Mouse (Mus musculus) heart, adult 8-10 months (tissue): ENCODE results near the gene Slc25a10. TPM values are rescaled to one million over a fixed set of nuclear protein-coding genes. Genes with fewer than 3 reads are reported as not detected.

ENCODE experiments used
- DNase-seq: peaks from one replicate; pipeline ENCODE4 v3.0.0; 2022; ENCODE audit warnings: low spot score
- total RNA-seq, 4 experiments: library from RNA; stranded (reverse); gene quantifications; 2 replicates each; pipeline ENCODE4 v1.2.4; 2022

Slc25a10 gene
- total RNA-seq = 10 to 100 TPM; 13.7 to 19.4 (median 16.0) TPM

DNA sequence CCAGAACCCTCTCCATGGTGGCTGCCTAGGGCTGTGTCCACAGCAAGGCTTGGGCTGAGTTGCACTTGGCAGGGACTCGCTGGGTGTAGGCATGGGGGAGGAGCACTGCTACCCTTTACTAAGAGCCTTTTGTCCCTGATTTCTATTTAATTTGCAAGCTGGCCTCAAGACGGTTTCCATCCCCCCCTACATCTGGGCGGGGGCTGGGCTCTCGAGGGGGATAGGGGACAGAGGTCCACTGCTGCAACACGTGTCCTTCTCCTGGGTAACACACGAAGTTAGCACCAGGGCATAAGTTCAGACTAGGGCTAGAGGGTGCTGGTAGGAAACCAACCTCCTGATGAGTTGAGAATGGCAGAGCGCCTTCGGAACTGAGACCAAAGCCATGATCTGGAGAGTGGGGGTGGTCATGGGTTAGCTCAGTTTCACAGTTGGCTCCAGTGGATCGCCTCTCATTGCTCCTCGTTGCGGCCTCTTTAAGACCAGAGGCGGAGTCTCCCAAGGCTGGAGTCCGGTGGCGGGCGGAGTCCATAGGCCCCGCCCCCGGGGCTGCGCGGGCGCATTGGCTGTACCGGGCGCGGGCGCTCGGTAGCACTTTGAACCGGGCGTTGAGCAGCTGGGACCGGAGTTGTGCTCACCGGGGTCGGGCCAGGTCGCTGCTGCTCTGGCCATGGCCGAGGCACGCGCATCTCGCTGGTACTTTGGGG, at the start of gene Slc25a10:
Gene Slc25a10 (plus strand): TSS at position 524 of the 707 bp plus-strand sequence.
- DNase-seq = peak; percentile 90

DNA sequence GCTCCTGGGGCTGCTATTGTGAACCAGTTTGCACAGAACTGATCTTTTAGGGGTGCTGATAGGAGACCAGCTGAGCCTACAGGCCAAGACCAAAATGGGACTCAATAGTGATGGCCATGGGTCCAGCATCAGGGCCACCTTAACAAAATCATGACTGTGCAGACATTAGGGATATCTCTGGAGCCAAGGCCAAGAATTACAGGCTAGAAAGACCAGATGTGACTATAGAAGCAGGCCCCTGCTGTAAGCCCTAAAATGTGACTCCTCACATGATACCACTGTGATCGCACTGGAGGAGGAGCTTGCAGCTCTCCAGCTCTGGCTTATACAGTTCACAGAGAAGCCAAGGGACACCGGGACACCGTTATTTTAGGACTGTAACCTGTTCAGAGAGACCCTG, 49.3 kb upstream of the Slc25a10 start, which contains the start of gene Tspan10:
Gene Tspan10 (plus strand): TSS at position 301 of the 400 bp plus-strand sequence.
- no peak for DNase-seq

DNA sequence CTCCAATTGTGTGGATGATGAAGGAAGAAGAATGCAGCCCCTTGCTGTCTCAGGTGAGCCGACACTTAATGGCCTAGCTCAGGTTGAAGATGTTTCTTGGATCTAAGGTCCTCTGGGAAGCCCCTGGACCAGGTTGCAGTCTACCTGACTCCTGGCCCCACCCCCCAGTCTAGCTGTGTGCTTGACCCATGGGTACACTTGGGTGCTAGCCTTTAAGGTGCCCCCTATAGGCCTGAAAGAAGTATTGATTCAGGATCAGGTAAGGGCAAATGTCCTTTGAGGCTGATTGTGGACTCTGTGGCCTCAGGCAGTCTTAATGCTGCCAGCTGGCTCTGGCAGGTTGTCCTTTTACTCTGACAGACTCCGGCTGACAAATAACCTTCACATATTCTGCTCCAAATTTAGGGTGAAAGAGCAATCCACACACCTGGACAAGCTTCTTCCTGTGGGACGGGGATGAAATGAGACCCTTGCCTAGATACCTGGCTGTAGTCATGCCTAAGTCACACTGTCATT, 48.8 kb upstream of the Slc25a10 start:
- DNase-seq = no peak

DNA sequence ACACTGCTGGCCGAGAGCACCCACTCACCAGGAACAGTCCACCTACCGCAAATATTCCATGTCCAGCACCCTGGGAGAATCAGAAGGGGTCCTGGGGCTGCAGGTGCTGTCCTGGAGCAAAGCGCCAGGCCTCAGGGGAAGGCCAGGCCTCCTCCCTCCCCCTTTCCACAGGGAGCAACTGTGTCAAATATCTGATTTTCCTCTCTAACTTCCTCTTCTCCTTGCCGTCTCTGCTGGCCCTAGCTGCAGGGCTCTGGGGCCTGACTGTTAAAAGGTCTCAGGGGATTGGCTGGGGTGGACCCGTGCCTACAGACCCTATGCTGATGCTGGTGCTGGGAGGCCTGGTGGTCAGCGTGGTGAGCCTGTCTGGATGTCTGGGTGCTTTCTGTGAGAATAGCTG, 47.5 kb upstream of the Slc25a10 start:
- no peak for DNase-seq

DNA sequence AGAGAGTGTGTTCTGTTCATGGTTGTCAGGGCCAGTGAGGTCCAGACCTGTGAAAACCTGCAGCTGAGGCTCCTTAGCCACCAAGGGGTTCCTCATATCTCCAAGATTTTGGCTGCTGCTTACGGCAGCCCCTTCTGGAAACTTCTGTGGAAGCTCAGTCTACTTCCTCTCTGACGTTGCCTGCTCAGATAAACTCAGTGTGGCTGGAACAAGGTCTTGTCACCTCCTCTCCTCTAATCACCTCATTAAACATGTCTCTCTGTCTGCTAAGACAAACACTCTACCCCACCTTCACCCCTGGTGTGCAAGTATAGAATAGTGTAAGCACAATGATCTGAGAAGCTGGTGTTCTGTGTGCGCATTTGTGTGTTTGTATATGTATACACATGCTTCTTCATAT, 46.2 kb upstream of the Slc25a10 start:
- DNase-seq = no peak

DNA sequence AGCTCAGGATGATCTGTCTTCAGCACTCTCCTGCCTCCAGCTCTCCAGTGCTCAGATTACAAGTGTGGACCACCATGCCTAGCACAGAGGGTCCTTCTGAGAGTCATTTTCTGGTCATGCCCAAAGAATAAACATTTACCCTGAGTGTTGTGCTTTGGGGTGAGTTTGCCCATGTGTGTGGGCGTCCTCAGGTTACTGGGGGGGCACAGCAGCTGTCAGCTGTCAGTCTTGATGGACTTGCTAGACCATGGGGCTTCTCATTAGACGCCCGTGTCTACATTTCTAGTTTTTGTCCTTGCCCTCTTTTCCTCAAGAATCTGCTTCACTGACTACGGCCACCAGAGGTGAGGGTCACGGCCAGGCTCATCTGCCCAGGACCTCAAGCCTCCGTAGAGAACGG, 44.5 kb upstream of the Slc25a10 start:
- no peak for DNase-seq

DNA sequence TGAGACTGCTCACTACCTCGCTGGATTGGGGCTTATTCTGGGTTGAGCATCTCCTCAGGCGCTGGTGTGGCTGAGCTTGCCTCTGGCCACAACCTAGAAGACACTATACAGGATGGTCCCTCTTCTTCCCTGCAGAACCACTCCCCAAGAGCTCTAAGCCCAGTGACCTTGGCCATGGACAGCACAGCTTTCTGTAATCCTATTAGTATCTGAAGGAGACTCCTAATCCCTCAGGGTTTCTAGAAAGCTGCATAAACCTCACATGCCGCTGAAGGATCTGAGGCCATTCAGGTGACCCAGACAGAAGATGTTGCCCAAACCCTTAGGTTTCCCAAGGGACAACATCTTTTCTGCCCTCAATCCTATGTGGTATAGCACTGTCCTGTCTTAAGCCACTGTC, 39.4 kb upstream of the Slc25a10 start:
- DNase-seq = no peak

DNA sequence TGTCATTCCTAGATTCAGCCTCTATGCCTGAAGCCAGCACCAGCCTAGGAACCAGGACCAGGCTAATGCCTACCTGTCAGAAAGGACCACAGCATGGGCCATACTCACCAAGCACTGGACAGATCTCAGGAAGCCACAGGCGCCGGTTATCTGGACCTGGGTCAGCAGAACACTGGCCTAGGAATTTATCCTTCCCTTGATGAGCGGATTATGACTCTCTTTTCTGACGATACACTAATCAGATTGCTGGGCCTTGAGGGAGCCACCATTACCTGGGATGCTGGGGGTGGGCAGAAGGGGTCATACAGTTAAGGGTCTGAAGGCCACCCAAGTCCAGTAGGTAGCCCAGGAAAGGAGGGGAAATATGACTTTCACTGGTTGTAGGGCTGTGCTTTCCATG, 38.3 kb upstream of the Slc25a10 start, which contains the start of gene Pde6g:
Gene Pde6g (minus strand): TSS at position 195 of the 400 bp plus-strand sequence.
- no peak for DNase-seq

DNA sequence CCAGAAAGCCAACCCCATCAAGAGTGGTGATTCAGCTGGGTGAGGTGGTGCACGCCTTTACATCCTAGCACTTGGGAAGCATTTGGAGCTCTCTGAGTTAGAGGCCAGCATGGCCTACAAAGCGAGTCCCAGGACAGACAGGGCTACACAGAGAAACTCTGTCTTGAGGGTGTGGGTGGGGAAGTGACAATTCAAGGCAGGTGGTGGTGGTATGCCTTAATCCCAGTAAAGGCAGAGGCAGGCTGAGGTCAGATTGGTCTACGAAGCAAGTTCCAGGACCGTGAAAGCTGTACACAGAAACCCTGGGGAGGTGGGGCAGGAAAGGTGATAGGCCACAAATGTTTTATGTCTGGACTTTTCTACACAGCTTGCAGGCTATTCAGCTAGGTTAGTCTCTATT, 36.7 kb upstream of the Slc25a10 start:
- DNase-seq = no peak

DNA sequence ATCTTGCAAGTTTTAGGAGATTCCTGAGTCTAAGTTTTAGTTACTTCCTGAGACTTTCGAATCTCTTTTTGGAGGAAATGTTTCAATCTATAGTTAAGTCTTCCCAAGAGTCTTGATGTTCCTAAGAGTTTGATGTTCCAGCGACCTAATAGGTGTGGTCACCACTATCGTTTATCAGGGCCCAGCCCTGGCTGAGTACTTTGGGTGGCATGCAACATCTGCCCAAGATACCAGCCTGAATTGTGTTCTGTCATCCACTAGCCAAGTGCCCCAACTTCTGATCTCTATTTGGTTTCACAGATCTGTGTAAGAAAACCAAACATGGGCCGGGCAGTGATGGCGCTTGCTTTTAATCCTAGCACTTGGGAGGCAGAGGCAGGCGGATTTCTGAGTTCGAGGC, 36.2 kb upstream of the Slc25a10 start:
- no peak for DNase-seq

DNA sequence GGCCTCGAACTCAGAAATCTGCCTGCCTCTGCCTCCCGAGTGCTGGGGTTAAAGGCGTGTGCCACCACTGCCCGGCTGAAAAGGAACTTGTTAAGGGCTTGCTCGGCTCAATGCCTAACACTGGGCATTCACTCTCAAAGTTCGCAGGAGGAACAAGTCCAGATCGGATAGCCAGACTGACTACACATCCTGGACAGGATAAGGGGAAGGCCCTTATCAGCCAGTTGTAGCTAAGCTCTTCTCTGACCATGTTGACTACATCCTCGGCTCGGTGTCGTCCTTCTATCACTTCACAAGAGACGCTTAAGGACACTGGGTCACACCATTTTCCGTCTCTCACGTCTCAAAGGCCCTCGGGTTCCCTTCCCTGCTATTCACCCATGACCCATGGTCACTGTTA, 34.3 kb upstream of the Slc25a10 start:
- DNase-seq = no peak

DNA sequence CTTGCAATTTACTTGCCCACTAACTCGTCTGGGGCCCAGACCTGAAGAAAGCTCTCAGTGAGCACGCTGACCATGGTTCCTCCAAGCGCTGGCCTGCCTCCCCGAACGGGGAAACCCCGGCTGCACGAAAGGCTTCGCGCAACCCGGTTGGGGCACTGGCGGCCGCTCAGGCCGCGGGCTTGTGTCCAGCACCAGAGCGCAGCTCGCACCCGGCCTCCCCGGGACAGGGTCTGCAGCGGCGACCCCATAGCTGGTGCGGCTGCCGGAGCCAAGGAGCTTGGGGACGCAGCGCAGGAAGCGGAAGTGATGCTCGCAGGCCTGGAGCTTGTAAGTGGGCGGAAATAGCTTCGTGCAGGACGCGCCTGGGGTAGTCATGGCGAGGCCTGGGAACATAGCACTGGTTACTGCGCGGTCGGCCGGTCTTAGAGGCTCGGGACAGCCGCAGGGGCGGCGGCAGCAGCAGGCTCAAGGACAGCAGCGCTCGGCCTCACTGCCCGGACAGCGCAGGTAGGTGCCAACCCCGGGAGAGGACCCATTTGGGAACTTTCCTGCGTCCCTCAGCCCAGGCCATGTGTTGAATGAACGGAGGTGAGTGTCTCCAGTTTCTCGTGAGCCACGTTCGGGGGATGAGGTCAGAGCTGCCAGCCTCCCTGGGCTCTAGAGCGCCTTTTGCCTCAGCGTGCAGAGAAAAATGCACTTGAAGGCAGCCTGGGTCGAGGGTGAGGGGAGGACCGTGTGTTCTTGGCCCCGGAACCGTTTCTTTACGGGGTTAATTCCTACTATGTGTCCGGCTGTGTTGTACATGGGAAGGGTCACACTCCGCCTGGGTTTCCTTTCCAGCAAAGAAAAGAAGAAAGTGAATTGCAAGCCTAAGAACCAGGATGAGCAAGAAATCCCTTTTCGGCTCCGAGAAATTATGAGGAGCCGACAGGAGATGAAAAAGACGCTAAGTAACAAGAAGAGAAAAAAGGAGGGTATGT, 33.6 kb upstream of the Slc25a10 start, which contains the start of the genes Oxld1 and Ccdc137:
Gene Oxld1 (minus strand): TSS at position 297 of the 980 bp plus-strand sequence.
Gene Ccdc137 (plus strand): TSS at position 344 of the 980 bp plus-strand sequence.
- peak; percentile 81 for DNase-seq

DNA sequence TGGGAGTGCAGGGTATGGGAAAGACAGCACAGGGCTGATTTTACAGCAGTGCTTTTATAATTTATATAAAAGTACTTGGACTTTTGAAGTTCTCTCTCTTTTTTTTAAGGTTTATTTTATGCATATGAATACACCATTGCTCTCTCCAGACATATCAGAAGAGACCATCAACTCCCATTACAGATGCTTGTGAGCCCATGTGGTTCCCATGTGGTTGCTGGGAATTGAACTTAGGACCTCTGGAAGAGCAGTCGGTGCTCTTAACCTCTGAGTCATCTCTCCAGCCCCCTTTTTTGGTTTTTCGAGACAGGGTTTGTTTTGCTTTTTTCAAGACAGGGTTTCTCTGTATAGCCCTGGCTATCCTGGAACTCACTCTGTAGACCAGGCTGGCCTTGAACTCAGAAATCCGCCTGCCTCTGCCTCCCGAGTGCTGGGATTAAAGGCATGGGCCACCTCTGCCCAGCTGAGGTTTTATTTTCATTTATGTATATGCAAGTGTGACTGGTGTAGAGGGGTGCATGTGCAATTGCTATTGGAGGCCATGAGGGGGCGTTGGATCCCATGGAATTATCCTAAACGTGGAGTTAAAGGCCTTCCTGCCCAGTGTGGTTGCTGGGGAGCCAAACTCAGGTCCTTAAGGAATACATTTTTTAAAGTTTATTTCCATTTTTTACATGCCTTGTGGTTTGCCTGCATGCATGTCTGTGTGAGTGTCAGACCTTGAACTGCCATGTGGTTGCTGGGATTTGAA, 32.6 kb upstream of the Slc25a10 start:
- DNase-seq = no peak

DNA sequence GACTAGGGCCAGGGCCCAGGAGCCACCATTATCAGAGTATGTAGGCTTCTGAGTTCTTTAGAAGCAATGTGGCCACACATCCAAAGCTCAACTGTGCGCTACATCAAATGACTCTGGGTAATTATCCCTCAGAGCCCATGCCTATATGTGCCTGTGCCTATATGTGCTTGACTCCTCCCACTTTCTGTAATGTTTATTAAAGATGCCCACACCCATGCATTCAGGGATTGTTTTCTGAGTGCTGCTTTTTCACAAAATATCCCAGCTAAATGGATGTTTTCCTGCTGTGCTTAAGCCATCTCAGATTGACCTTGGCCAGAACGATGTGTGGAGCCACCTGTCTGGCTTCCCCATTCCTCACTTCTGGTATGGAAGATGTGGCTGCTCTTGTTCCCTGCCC, 28.1 kb upstream of the Slc25a10 start:
- no peak for DNase-seq

DNA sequence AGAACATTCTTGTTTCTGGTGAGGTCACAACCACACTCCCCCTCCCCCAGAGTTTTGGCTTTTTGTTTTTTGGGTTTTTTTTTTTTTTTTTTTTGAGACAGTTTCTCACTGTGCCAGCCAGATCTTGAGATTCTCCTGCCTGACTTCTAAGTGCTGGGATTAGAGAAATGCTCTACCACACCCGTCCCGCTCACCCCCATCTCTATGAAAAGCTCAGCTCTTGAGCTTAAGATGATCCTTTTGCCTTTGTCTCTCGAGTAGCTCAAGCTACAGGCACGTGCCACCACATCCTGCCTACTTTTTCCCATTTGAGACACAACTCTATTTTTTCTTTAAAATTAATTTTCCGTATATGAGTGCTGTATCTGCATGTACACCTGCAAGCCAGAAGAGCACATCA, 27.3 kb upstream of the Slc25a10 start:
- no peak for DNase-seq

DNA sequence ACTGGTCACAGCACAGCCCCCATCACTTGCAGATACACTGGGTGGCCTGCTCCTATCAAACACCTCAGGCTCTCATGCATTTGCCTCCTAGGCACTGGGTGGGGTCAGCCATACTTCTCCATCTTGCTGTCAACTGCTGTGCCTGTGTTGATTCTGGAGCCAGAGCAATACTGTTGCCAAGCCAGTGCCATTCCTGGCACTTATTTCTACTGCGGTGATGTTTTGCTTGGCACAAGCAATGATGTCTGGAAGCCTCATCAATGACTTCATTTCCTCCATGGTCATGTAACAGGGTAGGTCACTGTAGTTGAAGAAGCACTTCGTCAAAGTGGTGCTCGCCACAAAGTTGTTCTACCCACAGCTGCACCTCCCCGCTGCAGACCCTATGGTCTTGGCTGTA, 26.1 kb upstream of the Slc25a10 start:
- DNase-seq = no peak

DNA sequence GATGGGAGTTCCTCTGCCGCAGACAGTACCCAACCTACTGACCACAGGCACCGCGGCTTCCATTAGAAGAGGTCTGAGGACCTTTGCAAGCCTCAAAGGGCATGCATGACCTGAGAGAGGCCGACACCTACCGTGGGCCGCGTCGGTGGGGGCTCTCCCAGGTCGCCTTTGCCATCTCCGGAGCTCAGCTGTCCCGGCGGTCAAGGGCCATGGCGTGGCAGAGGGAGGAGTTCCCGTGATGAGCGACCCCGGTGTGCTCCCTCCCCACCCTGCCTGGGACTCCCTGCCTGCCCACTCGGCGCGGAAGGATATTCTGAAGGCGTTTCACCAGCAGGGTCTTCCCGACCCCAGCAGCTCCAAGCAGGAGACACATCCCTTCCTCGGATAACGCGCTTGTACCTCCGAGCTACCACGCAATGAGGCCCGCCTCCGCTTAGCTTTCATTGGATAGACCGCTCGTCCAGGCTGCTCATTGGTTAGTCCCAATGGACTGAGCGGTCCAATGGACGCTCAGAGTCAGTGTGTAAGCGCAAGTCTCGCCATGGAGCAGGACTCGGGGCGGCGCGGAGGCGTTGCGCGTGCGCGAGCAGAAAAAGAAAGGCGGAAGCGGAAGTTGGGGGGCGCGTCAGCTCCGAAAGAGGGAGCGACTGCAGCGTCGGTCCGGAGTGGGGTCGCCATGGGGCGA, 24.4 kb upstream of the Slc25a10 start, which contains the start of gene Arl16:
Gene Arl16 (minus strand): TSS at position 557 of the 685 bp plus-strand sequence.
- peak; percentile 93 for DNase-seq

DNA sequence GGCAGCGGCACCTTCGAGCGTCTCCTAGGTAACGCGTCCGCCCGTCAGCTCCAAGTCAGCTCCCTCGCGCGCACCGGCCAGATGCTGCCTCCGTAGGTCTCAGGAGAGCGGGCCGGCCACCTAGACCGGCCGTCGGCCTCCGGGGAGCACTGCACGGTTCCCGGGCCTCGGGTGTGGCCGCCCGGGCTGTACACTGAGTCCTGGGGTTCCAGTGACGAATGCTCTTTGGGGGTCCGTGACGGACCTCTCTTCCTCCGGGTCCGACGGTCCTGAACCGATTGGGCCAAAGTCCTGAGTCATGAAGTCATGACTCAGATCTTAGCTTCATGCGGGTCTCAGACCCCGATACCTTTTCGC, 23.9 kb upstream of the Slc25a10 start:
- DNase-seq = no peak

DNA sequence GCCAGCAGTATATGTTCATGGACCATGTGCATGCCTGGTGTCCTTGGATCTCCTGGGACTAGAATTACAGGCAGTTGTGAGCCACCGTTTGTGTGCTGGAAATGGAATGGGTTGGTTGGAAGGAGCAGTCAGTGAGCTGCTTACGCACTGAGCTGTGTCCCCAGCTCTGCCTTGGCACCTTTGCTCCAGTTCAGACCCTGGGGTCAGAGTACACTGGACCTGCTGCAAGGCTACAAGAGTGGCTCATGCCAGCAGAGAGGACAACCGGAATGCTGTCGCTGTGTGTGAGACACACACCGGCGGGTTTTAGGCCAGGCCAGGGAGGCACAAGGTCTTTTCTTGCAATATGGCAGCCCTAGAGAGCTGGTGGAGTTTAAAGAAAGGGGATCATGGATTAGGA, 19.6 kb upstream of the Slc25a10 start:
- DNase-seq = no peak

DNA sequence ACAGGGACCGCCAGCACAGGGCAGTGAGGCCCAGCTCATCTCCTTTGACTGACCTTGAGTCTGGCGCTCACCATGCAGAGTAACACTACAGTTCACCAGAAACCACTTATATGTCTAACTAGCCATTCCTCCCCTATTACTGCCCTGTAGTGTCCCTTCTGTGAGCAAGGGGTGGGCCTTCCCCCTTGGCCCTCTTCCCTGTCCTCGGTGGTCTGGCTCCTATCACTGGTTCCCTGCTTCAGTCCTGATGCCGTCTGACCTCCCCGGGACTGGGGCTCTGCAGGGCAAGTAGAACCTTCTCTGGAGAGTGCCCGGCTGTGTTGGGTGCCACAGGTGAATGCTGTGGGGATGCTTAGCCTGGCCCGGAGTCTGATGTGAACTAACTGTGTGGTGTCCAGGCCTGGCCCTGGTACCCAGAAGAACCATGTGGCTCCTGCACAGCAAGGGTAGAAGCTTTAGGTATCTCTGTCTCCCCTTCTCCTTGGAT, 8.1 kb upstream of the Slc25a10 start:
- DNase-seq = no peak
